Mouse (Mus musculus): Measurements from ENCODE around the gene Ak5. TPM values are rescaled to one million over a fixed set of nuclear protein-coding genes. Genes with fewer than 3 reads are reported as not detected.

Gene Ak5
- polyA plus RNA-seq, 1 experiment from 2014 or later: 2.4 TPM

- no peaks in the 10 kb centered on the region for H3K36me3 ChIP-seq
- peak; percentile 92 for ATAC-seq
- no peak overlapping the region for H3K27ac ChIP-seq
- H3K9ac ChIP-seq: no peak overlapping the region
- H3K27me3 ChIP-seq (replicated peaks): no peaks in the 10 kb centered on the region
- H3K9me3 ChIP-seq: no peaks in the 10 kb centered on the region
- 60% methylated on average over 9 of the region's 9 CpGs for WGBS
- no peak overlapping the region for H3K4me3 ChIP-seq (replicated peaks)
- no peak overlapping the region; the same call in 1 of the 2 replicates for H3K4me2 ChIP-seq (replicated peaks)
- no peaks in the 10 kb centered on the region for H3K4me1 ChIP-seq (replicated peaks)
Measured at GRCm38 (mm10) chr3:152689105-152689504, 20.9 kb upstream of the Ak5 start.

DNA sequence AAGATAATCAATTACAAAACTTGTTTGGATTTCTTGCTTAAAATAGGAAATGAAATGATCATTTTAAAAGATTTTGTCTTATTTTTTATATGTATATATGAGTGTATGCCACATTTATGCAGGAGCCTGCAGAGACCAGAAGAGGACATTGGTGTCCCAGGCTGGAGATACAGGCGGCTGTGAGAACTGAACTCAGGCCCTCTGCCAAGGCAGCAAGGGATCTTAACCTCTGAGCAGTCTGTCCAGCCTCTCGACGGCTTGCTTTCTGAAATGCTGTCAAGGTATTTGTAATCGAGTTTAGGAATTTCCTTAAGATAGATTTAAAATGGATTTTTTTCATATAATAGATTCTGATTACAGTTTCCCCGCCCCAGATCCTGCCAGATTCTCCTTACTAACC, 20.4 kb upstream of the Ak5 start:
- Histone ChIP-seq H3K4me3 (replicated peaks) (no peak overlapping the region), H3K27ac (no peak overlapping the region), H3K9me3 (no peaks in the 10 kb centered on the region), H3K27me3 (replicated peaks) (no peaks in the 10 kb centered on the region), H3K9ac (no peak overlapping the region), H3K4me1 (replicated peaks) (no peaks in the 10 kb centered on the region), H3K36me3 (no peaks in the 10 kb centered on the region), H3K4me2 (replicated peaks) (no peak overlapping the region)
- 81% methylated on average over 5 of the region's 5 CpGs for whole genome bisulfite sequencing
- no peak for ATAC-seq

DNA sequence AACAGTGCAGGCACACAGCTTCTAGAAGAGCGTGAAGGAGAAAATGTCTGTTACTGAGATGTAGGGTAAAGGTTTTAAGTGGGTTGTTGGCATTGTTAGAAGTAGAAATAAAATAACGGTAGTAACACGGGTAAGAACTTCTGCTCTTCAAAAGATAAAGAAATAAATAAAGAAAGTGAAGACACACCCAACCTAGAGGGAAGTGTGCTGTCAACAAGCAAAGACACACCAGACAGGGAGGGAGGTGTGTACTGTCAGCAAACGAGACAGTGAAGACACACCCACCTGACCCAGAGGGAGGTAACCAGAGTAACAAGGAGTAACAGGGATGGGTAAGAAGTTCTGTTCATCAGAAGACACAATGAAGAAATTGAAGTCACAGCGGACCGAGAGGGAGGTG, 6.5 kb upstream of the Ak5 start:
- H3K9me3 ChIP-seq: no peaks in the 10 kb centered on the region
- 60% methylated on average over 6 of the region's 6 CpGs for WGBS
- no peak overlapping the region for H3K4me3 ChIP-seq (replicated peaks)

DNA sequence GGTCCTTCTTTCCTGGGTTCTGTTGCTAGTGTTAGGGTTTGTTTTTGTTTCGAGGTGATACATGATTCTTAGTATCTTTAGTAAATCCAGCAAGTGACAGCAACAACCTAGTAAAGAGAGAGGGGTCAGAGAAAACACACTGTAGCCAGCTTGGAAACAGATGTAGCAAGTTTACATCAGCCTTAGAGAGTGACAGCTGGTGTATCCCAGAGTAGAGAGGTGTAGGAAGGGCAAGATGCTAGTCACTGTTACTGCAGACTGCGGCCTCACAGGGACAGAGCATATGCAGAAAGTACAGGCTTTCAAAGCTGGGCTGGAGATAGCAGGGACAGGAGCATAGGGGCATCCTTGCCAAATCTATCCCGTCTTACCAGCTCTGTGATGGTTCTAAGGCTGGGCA, 1.6 kb upstream of the Ak5 start:
- no peaks in the 10 kb centered on the region for H3K9me3 ChIP-seq
- H3K4me3 ChIP-seq (replicated peaks): no peak overlapping the region
- no peak overlapping the region for H3K27ac ChIP-seq
- no peaks in the 10 kb centered on the region for H3K36me3 ChIP-seq
- H3K4me1 ChIP-seq (replicated peaks): peaks cover 7% of the 10 kb centered on the region; the same call in 1 of the 2 replicates
- WGBS: 71% methylated on average over 3 of the region's 3 CpGs
- no peak overlapping the region for H3K4me2 ChIP-seq (replicated peaks)
- no peak overlapping the region for H3K9ac ChIP-seq
- ATAC-seq: no peak
- peaks cover 18% of the 10 kb centered on the region for H3K27me3 ChIP-seq (replicated peaks)

More for the DNA sequence above, 6.5 kb upstream of the Ak5 start:
- H3K4me1 ChIP-seq (replicated peaks): no peaks in the 10 kb centered on the region
- no peak overlapping the region for H3K9ac ChIP-seq
- no peak overlapping the region for H3K27ac ChIP-seq
- H3K4me2 ChIP-seq (replicated peaks): no peak overlapping the region
- no peaks in the 10 kb centered on the region for H3K27me3 ChIP-seq (replicated peaks)
- no peaks in the 10 kb centered on the region for H3K36me3 ChIP-seq
- ATAC-seq: no peak

DNA sequence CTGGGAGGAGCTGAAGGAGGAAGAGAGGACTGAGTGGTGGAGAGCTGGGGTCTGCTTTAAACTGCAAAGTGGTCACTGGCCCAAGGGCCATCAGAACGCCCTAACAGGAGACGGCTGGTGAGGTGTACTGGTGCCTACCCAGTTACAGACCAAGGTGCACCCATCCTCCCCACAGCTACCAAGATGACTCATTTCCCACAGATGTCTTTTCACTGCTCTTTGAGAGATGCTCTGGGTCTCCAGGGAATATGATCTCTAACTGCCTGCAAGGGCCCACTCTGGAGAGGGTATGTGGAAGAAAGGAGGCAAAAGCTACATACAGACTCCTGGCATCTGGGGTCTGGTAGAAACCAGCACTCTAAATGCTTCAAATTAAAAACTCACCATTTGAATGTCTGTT, 633 bp upstream of the Ak5 start:
- no peak overlapping the region for H3K9ac ChIP-seq
- peaks cover 18% of the 10 kb centered on the region for H3K27me3 ChIP-seq (replicated peaks)
- no peak overlapping the region for H3K27ac ChIP-seq
- 80% methylated on average over 2 of the region's 2 CpGs for WGBS
- no peak for ATAC-seq
- no peak overlapping the region for H3K4me3 ChIP-seq (replicated peaks)
- H3K36me3 ChIP-seq: no peaks in the 10 kb centered on the region
- peaks cover 7% of the 10 kb centered on the region; the same call in 1 of the 2 replicates for H3K4me1 ChIP-seq (replicated peaks)
- peak overlapping the region; percentile 99; the same call in 1 of the 2 replicates for H3K4me2 ChIP-seq (replicated peaks)
- H3K9me3 ChIP-seq: no peaks in the 10 kb centered on the region

- H3K27me3 ChIP-seq (replicated peaks): peaks cover 18% of the 10 kb centered on the region
- H3K27ac ChIP-seq: no peak overlapping the region
- H3K9me3 ChIP-seq: no peaks in the 10 kb centered on the region
- WGBS: under 1% methylated on average over 81 of the region's 82 CpGs
- H3K4me2 ChIP-seq (replicated peaks): peak overlapping the region; percentile 99
- H3K9ac ChIP-seq: peak overlapping the region; percentile 46
- H3K4me3 ChIP-seq (replicated peaks): peak overlapping the region; percentile 52
- H3K4me1 ChIP-seq (replicated peaks): peaks cover 7% of the 10 kb centered on the region; the same call in 1 of the 2 replicates
- no peaks in the 10 kb centered on the region for H3K36me3 ChIP-seq
- peak; percentile 84 for ATAC-seq
Measured at GRCm38 (mm10) chr3:152667356-152668211, 576 bp downstream of the Ak5 start.

- 2% methylated on average over 16 of the region's 16 CpGs for WGBS
- H3K27ac ChIP-seq: no peak overlapping the region
- H3K9me3 ChIP-seq: no peaks in the 10 kb centered on the region
- H3K9ac ChIP-seq: peak overlapping the region; percentile 46; the same call in 1 of the 2 replicates
- peaks cover 18% of the 10 kb centered on the region for H3K27me3 ChIP-seq (replicated peaks)
- H3K4me1 ChIP-seq (replicated peaks): peaks cover 7% of the 10 kb centered on the region; the same call in 1 of the 2 replicates
- H3K4me3 ChIP-seq (replicated peaks): peak overlapping the region; percentile 52
- peak overlapping the region; percentile 99 for H3K4me2 ChIP-seq (replicated peaks)
- H3K36me3 ChIP-seq: no peaks in the 10 kb centered on the region
- peak; percentile 42; the same call in 1 of the 2 replicates for ATAC-seq
Measured at GRCm38 (mm10) chr3:152666991-152667355, 1.2 kb downstream of the Ak5 start.

DNA sequence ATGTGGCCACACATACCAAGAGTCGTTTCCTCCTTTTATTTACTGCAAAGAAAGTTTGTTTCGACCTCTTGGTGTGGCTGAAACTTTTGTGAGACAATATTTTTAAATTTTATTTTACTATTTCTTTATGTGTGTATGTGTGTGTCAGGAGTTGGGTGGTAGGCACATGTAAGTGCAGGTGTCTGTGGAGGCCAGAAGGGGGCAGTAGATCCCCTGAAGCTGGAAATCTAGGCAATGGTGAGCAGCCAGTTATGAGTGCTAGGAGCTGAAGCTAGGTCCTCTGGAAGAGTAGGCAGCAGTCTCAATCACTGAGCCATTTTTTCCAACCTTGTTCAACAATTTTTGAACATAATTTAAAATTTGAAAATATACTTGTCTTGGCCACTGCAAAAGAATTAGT, 9.6 kb downstream of the Ak5 start:
- Histone ChIP-seq H3K9me3 (no peaks in the 10 kb centered on the region), H3K4me2 (replicated peaks) (no peak overlapping the region), H3K4me1 (replicated peaks) (no peaks in the 10 kb centered on the region), H3K27ac (no peak overlapping the region), H3K36me3 (no peaks in the 10 kb centered on the region), H3K27me3 (replicated peaks) (no peaks in the 10 kb centered on the region), H3K4me3 (replicated peaks) (no peak overlapping the region), H3K9ac (no peak overlapping the region)
- ATAC-seq: no peak
- WGBS: 89% methylated on average over 2 of the region's 2 CpGs

- 80% methylated on average over 2 of the region's 2 CpGs for WGBS
Measured at GRCm38 (mm10) chr3:152651991-152652390, 16.2 kb downstream of the Ak5 start.

GRCm38 (mm10) chr3:152644610-152645009, 23.6 kb downstream of the Ak5 start:
- Histone ChIP-seq H3K4me3 (replicated peaks) (no peak overlapping the region), H3K27ac (no peak overlapping the region), H3K9ac (no peak overlapping the region), H3K9me3 (no peaks in the 10 kb centered on the region), H3K36me3 (no peaks in the 10 kb centered on the region), H3K4me1 (replicated peaks) (no peaks in the 10 kb centered on the region), H3K27me3 (replicated peaks) (no peaks in the 10 kb centered on the region), H3K4me2 (replicated peaks) (no peak overlapping the region)
- 86% methylated on average over 5 of the region's 5 CpGs for WGBS
- ATAC-seq: no peak

More at GRCm38 (mm10) chr3:152651991-152652390, 16.2 kb downstream of the Ak5 start:
- Histone ChIP-seq H3K9ac (no peak overlapping the region), H3K4me3 (replicated peaks) (no peak overlapping the region), H3K9me3 (no peaks in the 10 kb centered on the region), H3K27ac (no peak overlapping the region), H3K27me3 (replicated peaks) (no peaks in the 10 kb centered on the region), H3K36me3 (no peaks in the 10 kb centered on the region), H3K4me2 (replicated peaks) (no peak overlapping the region), H3K4me1 (replicated peaks) (no peaks in the 10 kb centered on the region)
- no peak for ATAC-seq

DNA sequence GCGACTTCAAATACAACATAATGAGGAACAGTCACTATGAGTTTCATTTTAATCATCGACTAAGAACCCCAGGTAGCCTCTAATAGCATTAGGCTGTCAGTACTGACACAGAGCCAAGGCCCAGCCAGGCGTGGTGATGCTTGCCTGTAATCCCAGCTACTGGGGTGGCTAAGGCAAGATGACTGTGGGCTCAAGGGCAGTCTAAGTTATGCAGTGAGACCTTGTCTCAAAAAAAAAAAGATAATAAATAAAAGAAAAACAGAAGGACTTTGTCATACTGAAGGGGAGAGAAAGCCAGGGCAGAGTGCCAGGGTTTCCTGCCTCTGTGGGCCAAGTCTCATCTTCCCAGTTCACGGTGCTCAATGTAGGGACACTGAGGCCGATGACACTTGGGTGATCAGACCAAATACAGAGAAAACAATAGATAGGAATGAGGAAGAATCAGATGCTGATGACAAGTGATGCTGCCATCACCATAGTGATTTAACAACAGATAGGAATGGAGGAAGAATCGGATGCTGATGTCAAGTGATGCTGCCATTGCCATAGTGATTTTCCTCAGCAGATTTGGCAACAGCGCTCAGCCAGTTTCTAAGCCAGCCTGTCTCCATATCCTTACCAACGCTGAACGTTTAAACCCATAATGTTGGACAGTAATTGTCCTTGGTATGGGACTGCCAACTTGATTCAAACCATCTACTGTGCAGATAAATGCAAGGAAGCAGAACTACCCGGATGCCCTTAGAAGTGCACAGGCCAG, 42.9 kb downstream of the Ak5 start:
- Histone ChIP-seq H3K36me3 (no peaks in the 10 kb centered on the region), H3K4me1 (replicated peaks) (no peaks in the 10 kb centered on the region), H3K4me3 (replicated peaks) (no peak overlapping the region), H3K4me2 (replicated peaks) (no peak overlapping the region), H3K9ac (no peak overlapping the region), H3K27ac (no peak overlapping the region), H3K27me3 (replicated peaks) (no peaks in the 10 kb centered on the region), H3K9me3 (no peaks in the 10 kb centered on the region)
- WGBS: 81% methylated on average over 10 of the region's 10 CpGs
- ATAC-seq: no peak

- H3K36me3 ChIP-seq: no peaks in the 10 kb centered on the region
- peak overlapping the region; percentile 6; the same call in 1 of the 2 replicates for H3K4me2 ChIP-seq (replicated peaks)
- H3K9me3 ChIP-seq: no peaks in the 10 kb centered on the region
- no peak overlapping the region for H3K4me3 ChIP-seq (replicated peaks)
- H3K27me3 ChIP-seq (replicated peaks): no peaks in the 10 kb centered on the region
- H3K9ac ChIP-seq: no peak overlapping the region
- no peaks in the 10 kb centered on the region for H3K4me1 ChIP-seq (replicated peaks)
- H3K27ac ChIP-seq: no peak overlapping the region
- peak; percentile 71 for ATAC-seq
- 52% methylated on average over 11 of the region's 11 CpGs for WGBS
Measured at GRCm38 (mm10) chr3:152620534-152620933, 47.6 kb downstream of the Ak5 start.
